Mouse (Mus musculus) small intestine, adult 10 weeks (tissue): Measurements from ENCODE around the gene Ap1b1. TPM values are rescaled to one million over a fixed set of nuclear protein-coding genes. Genes with fewer than 3 reads are reported as not detected.

Experiments
- polyA plus RNA-seq: library from polyadenylated mRNA; stranded (reverse); fragments of 350-450 nt; fragmentation: Illumina TruSeq; extraction: RNeasy Lipid Tissue Mini Kit (QIAGEN cat#74804); gene quantifications from one replicate; pipeline ENCODE4 v1.2.3, GENCODE M21; 2014; ENCODE audit warnings: low replicate concordance

Gene Ap1b1
- 57.9 TPM for polyA plus RNA-seq

DNA sequence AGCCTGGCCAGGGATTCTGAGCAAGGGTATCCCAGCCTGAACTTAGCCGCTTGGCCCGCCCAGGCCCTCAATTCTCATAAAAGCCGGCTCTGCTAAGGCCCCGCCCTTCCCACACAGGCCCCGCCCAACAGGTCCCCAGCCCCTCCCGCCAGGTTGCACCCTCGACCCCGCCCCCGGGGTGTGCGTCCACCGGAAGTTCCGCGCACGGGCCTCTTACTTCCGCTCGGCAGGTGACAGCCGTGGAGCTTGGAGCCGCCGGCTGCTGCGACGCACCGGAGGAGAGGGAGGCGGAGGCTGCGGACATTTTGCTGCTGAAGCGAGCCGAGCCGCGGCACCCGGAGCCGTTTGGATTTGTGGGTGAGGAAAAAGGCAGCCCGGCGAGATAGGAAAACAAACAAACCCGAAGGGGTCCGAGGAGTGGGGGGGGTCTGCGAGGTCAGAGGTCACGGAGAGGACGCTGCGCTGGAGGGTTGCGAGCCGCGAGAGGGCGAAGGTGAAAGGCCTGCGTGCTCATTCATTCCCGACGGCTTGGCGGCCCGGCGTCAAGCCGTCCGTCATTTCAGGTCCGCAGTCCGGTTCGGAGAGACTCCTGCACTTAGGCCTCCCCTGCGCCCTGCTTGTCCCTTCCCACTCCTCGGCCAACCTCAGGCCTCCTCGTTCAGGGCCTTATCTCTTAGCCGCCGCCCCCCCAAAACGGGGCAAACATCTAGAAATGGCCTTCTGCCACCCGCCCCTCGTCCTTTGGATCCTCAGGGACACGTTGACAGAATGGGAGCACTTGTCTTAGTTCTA is at the start of gene Ap1b1:
TSS of gene Ap1b1 (plus strand) at position 130 of the 792 bp plus-strand sequence.

DNA sequence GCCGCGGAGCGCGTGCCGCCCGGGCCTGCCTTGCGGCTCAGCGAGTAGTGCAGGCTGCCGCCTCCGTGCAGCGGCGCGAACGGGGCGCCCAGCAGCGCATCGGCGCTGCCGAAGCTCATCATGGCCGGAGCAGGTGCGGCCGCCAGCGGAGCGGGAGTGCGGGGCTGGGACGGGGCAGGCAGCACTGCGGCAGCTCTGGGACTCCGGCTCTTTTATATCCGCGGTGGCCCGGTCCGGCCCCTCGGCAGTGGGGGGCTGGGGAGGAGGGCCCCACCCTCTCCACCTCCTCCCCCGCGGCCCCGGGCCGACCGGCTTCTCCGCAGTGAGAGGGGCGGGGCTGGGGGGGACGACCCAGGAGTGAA is 38.8 kb upstream of the Ap1b1 start, which contains the start of gene Nefh:
TSS of gene Nefh (minus strand) at position 252 of the 362 bp plus-strand sequence.

GRCm38 (mm10) chr11:5057856-5058641 is 71.4 kb downstream of the Ap1b1 start, which contains the start of gene Rasl10a:
TSS of gene Rasl10a (plus strand) at chr11:5058128.

DNA sequence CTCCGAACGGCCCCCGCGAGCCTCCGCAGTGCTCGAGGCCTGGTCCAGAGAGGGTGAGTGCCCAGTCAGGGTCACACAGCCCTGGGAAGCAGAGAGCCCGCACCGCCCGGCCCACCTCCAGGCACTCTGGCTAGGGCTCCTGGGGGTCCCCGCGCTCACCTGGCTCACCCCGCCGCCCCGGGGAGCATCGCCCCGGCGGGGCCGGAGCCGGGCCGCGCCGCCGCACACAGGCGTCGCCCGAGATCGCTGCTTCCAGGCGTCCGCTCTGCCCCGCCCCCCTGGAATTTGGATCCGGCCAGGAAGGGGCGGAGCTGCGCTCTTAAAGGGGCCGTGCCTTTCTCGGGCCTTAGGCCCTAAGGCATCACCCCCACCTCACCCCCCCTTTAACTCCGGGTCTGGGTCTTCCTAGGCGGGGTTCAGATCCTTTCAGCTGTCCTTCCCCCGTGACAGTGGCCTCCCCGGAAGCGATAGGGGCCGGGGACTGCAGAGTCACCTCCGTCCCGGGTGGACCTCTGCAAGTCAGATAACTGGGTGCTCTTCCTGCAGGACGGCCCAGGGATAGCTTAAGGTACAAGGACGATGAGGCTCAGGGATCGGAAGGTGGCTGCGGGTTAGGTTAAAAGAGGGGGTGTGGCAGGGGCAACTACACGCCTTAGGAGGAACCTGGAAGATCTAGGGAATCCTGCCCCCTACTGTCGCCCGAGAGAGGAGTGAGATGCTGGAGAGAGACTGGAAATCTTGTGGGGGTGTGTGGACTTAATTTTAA is 78.6 kb downstream of the Ap1b1 start, which contains the start of gene Gas2l1:
TSS of gene Gas2l1 (minus strand) at position 272 of the 766 bp plus-strand sequence.

Other genes with a start within 250 kb of the Ap1b1 start
- gene Cabp7, start 240.0 kb upstream of the Ap1b1 start, polyA plus RNA-seq = not detected
- gene Nf2, start 137.3 kb upstream of the Ap1b1 start, polyA plus RNA-seq = 65.1 TPM
- gene Nipsnap1, start 112.9 kb upstream of the Ap1b1 start, polyA plus RNA-seq = 39.5 TPM
- 2.5 TPM for gene Thoc5, start 91.5 kb upstream of the Ap1b1 start, polyA plus RNA-seq
- gene Nefh, start 38.8 kb upstream of the Ap1b1 start, polyA plus RNA-seq = not detected
- gene Rasl10a, start 71.3 kb downstream of the Ap1b1 start, polyA plus RNA-seq = not detected
- gene Gas2l1, start 78.5 kb downstream of the Ap1b1 start, polyA plus RNA-seq = 1.3 TPM
- gene Rhbdd3, start 112.1 kb downstream of the Ap1b1 start, polyA plus RNA-seq = 0.26 TPM
- 223 TPM for gene Ewsr1, start 112.4 kb downstream of the Ap1b1 start, polyA plus RNA-seq
- not detected for gene Emid1, start 165.4 kb downstream of the Ap1b1 start, polyA plus RNA-seq